Mouse (Mus musculus): ENCODE measurements at regions not wholly inside any gene's neighbourhood (a gene's known extent, or its start where the extent isn't known, plus 50 kb on each side); places are given as distances from the start of the nearest gene placed in this dataset.

GRCm38 (mm10) chr13:110915161-110915560 lies 339.7 kb upstream of the Actbl2 start:
- TF ChIP-seq REST (IDR thresholded peaks at IDR 0.05; ENCODE audit: insufficient read depth, insufficient read length) (no peak), POLR2AphosphoS2 (IDR thresholded peaks at IDR 0.05; ENCODE audit: insufficient read length, low read depth) (no peak), POLR2A (IDR thresholded peaks at IDR 0.05; ENCODE audit: insufficient read length, low read depth) (no peak), TCF12 (IDR thresholded peaks at IDR 0.05; ENCODE audit: insufficient read depth, poor library complexity, severe bottlenecking) (no peak), USF1 (IDR thresholded peaks at IDR 0.05; ENCODE audit: low read depth) (no peak), MAX (IDR thresholded peaks at IDR 0.05; ENCODE audit: low read depth) (no peak), MYOG (IDR thresholded peaks at IDR 0.05; ENCODE audit: control insufficient read depth in 1 of 3, insufficient read depth in 1 of 3, insufficient read length in 2 of 3, low read depth in 2 of 3) (no peak)

All from myocyte (in vitro differentiated cells).